Mouse (Mus musculus): ENCODE results near the gene Idh2.

The Idh2 gene

GRCm38 (mm10) chr7:80085970-80086715, 29.0 kb downstream of the Idh2 start:
- in situ Hi-C loops (cut with MboI, MseI) = no loop called here

- in situ Hi-C loops (cut with MboI, MseI) = no loop called here
These were observed 30.7 kb downstream of the Idh2 start for GRCm38 (mm10) chr7:80084484-80084931.

- in situ Hi-C loops (cut with MboI, MseI) = no loop called here
These were observed 33.3 kb downstream of the Idh2 start for GRCm38 (mm10) chr7:80081586-80082554.

GRCm38 (mm10) chr7:80078792-80079301, 36.3 kb downstream of the Idh2 start:
- in situ Hi-C loops (cut with MboI, MseI) = no loop called here

DNA sequence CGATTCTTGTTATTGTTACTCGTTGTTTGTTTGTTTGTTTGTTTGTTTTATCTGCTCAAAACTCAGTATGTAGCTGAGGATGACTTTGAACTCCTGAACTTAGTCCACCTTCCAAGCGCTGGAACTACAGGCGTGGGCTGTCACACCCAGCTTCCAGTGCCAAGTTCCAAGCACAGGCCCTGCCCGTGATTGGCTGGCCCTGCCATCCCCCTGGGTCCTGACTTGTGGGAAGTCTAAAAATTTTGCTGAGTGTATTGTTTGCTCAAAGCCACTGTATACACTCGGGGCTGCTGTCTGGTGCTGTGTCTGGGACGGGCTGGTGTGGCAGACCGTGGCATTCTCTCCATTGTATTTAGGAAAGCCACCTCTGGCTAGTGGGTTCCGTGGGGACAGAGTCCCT, 37.4 kb downstream of the Idh2 start:
- in situ Hi-C loops (cut with MboI, MseI) = no loop called here

GRCm38 (mm10) chr7:80076961-80077716, 38.1 kb downstream of the Idh2 start:
- in situ Hi-C loops (cut with MboI, MseI) = no loop called here

DNA sequence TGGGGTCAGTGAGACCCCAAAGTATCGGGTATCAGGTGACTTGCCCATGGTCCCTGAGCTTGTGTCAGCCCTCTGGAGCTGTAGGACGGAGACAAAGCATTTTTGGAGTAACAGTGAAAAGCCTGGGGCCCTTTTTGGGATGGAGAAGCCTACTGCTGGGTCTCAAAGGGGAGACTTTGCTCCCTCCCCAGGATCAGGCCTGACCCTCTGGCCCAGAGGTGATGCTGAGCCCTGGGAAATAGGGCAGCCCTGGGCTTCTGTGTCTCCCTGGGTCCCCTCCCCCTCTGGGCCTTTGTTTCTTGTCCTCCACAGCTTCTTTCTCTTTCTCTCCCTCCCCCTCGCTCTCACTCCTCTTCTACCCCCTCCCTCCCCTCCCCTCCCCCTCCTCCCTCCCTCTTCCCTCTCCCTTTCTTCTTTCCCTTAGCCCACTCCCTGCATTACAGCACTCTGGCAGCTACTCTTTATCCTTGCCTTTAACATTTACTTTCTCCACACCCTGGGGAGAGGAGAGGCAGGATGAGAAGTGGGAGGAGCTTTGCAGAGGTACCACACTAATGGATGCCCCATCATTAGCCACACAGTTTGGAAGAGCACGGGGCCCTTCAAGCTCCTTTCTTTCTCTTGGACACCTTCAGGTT, 39.1 kb downstream of the Idh2 start:
- in situ Hi-C loops (cut with MboI, MseI) = no loop called here

- in situ Hi-C loops (cut with MboI, MseI) = no loop called here
These were observed 40.2 kb downstream of the Idh2 start for GRCm38 (mm10) chr7:80074921-80075441.

- in situ Hi-C loops (cut with MboI, MseI) = no loop called here
These were observed 41.7 kb downstream of the Idh2 start for GRCm38 (mm10) chr7:80073506-80073905.

- in situ Hi-C loops (cut with MboI, MseI) = no loop called here
These were observed 42.9 kb downstream of the Idh2 start for GRCm38 (mm10) chr7:80072297-80072696.

- in situ Hi-C loops (cut with MboI, MseI) = no loop called here
These were observed 44.0 kb downstream of the Idh2 start for GRCm38 (mm10) chr7:80071209-80071608.

DNA sequence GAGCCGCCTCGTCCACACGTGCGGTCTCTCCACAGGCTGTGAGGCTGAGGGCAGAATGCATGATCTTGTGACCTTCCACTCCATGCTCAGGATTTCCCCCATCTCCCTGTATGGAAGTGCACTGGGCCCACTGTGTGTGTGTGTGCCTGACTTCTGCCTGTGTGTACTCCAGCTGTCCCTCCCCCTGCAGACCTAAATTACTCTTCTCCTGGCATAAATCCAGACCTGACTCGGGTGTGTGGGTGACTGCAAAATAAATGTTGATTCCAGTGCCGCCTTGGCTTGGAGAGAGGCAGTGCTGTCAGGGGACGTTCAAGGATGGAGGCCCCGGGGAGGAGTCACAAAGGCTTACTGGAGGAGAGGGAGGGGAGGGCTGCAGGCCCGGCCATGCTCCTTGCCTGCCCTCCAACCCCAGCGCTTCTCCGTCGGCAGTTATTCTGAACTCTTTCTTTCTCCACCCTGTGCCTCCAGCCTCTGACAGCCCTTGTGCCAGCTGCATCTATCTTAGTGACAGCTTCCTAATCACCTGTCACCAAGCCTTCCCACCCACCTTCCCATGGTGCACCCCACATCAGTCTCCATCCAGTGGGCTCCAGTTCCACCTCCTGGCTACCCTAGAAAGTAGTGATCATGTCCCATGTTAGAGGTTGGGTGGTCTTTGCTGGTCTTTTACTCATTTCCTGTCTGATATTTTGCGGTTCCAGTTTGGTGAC, 45.4 kb downstream of the Idh2 start:
- in situ Hi-C loops (cut with MboI, MseI) = no loop called here

- in situ Hi-C loops (cut with MboI, MseI) = no loop called here
These were observed 46.9 kb downstream of the Idh2 start for GRCm38 (mm10) chr7:80068341-80068740.

DNA sequence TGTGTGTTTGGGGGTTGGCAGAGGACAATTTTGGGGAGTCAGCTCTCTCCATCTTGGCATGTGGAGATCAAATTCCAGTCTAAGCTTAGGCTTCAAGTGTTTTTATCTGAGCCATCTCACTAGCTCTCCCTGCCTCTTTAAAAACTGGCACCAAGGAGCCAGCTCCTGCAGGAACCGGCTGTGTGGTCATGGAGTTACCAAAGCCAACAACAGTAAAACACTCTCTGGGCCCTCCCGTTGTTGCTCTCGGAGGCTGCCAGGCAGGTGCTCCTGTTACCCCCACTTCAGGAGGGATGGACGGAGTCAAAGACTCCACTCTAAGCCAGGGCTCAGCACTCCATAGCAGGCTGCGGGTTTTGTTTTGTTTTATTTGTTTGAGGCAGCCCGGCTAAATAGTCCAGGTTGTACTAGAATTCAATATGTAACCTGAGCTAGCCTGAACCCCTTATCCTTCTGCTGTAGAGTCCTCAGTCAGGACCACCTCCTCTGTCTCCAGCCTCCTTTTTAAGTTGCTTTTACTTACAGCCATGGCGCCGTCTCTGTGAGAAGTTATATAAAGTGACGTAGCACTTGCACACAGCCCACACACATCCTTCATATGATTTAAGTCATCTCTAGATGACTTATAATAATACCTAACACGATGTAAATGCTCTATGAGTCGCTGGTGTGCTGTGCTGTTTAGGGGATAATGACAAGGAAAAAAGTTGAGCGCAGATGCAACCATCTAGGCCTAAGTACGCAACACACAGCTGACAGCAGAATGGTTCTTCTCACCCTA, 48.3 kb downstream of the Idh2 start:
- in situ Hi-C loops (cut with MboI, MseI) = no loop called here

GRCm38 (mm10) chr7:80065250-80065649, 49.9 kb downstream of the Idh2 start:
- in situ Hi-C loops (cut with MboI, MseI) = no loop called here

GRCm38 (mm10) chr7:80063902-80064736, 51.1 kb downstream of the Idh2 start:
- in situ Hi-C loops (cut with MboI, MseI) = no loop called here

DNA sequence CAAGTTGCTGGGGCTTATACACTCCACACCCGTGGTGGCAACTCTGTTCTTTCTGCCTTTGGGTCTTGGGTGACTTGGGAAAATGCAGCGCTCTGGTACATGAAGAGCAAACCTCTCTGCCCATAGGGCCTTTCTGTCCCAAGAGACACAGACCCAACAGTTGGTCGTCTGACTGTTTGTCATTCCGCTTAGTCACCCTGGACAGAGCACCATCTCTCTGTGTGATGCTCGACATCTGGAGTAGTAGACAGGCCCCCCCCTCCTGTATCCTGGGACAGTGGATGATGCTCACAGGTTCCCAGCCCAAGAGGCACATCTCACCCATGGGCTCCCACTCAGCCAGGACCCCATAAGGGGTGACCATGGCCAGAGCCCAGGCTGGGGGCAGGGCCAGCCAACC, 51.9 kb downstream of the Idh2 start:
- in situ Hi-C loops (cut with MboI, MseI) = no loop called here

- in situ Hi-C loops (cut with MboI, MseI) = no loop called here
These were observed 52.9 kb downstream of the Idh2 start for GRCm38 (mm10) chr7:80062083-80062826.
